Mouse (Mus musculus): Measurements from ENCODE around the gene Plekhg4.

The Plekhg4 gene

DNA sequence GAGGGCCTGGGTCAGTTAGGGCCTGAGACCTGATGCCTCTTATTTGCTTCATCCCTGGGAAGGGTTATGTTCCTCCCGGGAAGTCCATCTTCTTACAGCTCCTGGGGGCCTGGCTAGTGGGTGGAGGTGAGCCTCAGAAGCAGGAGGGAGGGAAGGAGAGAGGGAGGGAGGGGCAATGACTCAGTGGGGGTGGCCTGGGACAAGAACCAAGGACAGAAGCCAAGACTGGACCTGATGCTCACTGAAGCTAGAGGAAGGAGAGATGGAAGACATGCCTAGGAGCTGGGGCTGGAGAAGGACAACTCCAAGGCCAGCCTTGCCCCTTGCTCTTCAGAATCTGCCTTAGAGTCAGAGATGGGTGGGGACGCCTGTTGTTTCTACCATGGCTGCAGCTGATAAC is at the start of gene Plekhg4:
Plekhg4 (plus strand) TSS at position 243 of the 400 bp plus-strand sequence.
- DNase-seq (ENCODE audit: low read depth, low spot score), result no peak

DNA sequence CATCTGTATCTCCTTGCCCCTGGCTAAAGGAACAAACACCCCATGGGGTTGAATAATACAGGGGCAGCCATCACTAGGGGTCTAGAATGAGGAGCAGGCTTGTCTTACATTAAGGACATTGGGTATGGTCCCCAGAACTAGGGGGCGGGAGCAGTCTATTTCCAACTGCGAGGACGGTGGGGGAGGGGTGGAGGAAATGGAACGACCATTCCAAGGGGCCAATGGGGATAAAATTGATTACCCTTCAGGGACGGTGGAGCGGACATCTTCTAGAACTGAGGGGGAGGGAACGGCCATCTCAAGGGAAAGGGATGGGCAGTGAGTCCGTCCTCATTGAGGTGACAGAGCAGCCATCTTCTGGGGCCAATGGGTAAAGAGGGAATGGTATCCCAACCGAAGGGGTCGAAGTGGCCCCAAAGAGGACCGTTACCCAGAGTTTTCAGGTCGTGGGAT is 47.4 kb upstream of the Plekhg4 start:
- DNase-seq (ENCODE audit: low read depth, low spot score), result no peak

DNA sequence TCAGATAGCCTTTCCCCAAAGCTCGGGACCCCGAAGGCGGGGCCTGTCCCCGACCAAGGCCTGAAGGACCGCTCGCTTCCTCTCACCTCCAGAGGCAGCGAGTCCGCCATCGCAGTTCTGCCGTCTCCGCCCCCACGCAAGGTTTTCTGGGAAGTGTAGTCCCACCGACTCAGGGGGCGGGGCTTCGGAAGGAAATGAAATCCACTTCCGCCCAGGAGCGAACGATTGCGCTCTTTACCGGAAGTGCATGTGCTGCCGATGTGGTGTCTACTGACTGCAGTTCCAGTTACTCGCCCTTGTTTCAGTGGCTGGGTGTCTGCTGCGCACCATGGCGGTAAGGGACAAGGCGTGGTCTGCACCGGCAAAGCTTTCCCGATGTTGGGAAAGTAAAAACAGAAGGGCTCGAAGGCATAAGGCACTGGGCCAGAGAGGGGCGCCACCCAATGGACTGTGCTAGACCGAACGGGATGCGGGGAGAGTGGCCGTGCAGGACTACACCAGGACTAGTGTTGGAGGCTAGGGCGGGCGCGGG is 46.9 kb upstream of the Plekhg4 start, which contains the start of the genes Lrrc29 and Tmem208:
Lrrc29 (minus strand) TSS at position 138 of the 532 bp plus-strand sequence.
Tmem208 (plus strand) TSS at position 214 of the 532 bp plus-strand sequence.
- DNase-seq (ENCODE audit: low read depth, low spot score), result peak; percentile 99

DNA sequence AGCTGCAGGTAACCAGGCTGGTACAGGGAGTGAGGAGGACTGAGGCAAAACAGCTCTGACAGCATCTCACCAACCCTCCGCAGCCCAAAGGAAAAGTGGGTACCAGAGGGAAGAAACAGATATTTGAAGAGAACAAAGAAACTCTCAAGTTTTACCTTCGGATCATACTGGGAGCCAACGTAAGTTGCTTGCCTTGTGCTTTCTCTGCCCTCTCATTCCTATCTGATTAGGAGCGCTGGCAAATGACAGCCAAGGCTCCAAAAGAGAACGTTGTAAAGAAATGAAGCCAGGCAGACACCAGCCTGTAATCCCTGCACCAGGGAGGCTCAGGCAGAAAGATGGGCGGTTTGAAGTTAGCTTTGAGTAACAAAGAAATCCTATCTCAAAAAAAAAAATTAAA is 46.1 kb upstream of the Plekhg4 start:
- no peak for DNase-seq (ENCODE audit: low read depth, low spot score)

DNA sequence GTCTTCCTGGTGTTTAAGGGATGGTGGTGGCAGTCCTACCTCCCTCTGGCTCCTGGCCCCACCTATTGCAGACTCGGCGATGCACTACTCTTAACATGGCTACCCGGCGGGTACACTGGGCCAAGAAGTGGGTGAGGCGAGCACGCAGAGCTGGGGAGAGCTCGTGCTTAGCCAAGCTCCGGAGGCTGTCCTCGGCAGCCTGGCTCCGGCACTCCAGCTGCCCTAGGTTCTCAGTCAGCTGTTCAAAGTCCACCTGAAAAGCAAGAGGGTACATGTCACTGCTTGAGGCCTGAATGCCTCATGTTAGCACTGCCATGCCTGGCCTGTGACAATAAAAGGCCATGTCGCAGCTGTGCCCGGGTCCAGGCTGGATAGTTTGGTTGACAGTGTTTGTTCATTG is 42.7 kb upstream of the Plekhg4 start:
- no peak for DNase-seq (ENCODE audit: low read depth, low spot score)

DNA sequence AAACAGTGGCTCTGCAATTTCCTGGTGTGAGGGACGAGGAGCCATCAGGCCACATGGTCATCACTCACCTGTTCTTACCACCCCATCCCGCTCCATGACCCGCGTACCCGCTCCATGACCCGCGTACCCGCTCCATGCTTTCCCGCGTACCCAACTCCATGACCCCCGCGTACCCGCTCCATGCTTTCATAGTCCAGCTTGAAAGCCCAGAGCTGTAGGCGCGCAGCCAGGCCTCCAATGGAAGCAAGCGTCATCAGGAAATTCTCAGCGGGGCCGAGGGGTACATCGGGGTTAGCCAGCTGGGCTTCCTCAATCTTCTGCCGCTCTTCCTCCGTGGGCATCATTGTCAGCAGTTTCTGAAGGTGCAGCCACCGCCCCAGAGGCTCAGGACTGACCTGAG is 41.6 kb upstream of the Plekhg4 start:
- no peak for DNase-seq (ENCODE audit: low read depth, low spot score)

DNA sequence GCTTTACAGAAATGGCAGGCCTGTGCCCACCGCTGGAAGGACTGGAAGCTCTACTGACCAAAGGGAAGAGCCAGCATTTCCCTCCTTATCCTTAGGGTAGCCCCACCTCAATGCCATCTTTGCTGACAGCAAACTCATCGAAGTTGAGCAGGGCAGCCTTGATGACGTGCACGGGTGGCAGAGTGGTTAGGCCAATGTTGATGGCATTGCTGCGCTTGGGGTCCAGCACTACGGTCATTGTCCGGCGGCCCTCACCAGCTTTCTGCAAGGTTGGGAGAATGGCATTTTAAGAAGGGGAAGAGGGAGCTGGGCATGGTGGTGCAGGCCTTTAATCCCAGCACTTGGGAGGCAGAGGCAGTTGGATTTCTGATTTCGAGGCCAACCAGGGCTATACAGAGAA is 41.1 kb upstream of the Plekhg4 start:
- DNase-seq (ENCODE audit: low read depth, low spot score), result no peak

DNA sequence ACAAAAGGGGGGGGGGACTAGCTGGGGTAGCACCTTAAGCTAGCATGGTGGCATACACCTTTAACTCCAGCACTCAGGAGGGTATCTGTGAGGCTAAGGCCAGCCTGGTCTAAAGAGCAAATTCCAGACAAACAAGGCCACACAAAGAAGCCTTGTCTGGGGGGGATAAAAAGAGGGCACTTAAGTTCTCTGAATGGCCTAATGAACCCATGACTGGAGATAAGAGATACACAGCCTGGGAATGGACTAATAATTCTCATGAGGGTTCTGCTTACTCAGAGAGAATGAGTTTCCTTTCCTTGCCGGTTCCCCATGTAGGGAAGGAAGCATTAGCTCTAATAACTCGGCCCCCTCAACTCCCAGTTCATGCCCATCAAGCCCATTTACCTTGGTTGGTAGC is 40.6 kb upstream of the Plekhg4 start:
- DNase-seq (ENCODE audit: low read depth, low spot score), result no peak

DNA sequence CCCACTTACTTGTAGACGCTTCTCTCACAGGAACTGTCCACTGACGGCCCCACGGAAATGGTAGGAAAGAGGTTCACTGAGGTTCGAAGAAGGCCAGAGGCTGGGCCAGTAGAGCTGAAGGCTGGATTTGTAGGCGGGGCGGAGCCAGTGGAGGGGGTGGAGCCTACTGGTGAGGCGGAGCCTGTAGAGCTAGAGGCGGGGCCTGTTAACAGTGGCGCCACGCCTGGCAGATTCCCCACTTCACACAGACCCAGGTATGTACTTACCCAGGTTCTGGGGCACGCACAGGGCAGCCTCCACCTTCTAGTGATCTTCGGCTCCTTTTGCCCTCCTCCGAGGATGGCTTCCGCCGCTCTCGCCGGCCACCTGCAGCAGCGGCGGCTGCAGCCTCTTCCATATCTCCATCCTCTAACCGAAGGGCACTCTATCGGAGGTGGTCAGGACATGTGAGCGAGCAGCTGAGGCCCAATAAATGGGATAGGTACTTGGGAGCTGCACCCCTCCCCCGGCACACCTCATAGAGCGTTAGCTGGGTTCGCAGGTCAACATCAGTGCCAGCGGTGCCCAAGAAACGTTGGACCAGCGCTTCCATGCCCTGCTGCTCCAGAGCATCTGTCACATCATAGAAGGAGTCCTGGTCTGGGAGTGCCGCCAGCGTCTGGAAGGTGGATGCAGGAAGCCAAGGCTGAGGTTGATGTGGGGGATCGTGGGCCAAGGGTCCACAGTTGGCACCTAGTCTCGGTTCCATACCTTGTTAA is 36.5 kb upstream of the Plekhg4 start:
- DNase-seq (ENCODE audit: low read depth, low spot score), result peak; percentile 89

DNA sequence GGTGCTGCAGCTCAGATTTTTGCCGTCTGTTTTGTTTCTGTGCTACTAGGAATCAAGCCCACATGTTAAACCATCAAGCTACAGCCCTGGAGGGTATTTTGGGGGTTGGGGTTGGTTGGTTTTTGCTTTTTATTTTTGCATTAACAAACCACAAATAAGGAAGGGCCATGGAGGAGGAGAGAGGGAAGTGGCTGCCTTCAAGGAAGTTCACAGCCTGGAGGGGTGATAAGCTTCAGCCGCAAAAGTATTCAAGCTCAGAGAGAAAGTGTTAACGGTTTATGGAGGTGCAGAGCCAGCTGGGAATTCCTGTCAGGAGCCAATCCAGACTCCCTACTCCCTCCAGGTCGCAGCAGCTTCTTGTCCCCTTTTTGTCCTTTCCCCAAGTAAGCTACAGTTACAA is 34.1 kb upstream of the Plekhg4 start:
- no peak for DNase-seq (ENCODE audit: low read depth, low spot score)

DNA sequence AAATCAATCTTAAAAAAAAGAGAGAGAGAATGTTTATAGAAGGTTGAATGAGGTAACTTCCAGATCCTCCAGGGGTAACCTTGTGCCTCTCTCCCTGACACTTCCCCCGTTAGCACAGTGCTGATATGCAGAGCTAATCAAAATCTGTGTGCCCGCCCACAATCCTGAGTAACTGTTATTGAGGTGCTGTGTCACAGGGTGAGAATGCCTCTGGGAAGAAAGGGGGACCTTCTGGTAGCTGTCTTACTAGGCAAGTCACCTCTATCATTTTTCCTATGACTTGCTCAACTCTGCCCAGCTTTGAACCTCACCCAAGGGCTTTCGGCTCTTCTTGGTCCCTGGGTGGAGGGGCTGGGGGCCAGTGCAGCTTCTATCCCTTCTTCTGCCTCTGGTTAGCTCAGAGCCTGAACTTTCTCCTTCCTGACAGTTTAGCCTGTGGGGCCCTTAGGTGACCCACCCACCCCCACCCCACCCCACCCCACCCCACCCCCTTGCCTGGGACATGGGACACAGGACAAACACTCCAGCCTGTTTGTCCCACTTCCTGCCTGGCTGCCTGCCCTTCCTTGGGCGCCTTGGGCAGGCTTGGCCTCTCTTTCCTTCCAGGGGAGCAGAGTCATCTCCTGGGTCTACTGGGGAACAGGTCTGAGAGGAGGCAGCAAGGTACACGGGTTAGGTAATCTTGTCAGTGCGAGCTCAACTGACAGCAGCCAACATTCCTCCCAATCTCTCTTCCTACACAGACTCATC is 33.0 kb upstream of the Plekhg4 start:
- no peak for DNase-seq (ENCODE audit: low read depth, low spot score)

DNA sequence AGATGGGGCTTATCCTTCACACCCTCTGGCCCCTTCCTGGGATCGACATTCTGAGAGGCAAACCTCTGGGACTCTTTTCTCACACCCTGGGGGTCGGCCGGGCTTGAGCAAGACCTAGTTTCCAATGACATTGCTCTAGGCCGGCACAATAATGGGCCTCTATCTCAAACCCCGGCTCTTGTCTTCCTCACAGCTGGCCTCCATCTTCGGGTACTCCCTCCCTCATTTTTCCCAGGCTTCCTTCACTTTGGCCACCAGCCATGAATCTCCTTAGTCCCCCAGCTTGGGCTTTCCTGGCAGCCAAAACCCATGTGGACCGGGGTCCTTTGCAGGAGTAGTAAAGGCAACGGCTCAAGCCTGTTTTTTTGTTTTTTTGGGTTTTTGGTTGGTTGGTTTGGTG is 31.7 kb upstream of the Plekhg4 start:
- DNase-seq (ENCODE audit: low read depth, low spot score), result no peak

DNA sequence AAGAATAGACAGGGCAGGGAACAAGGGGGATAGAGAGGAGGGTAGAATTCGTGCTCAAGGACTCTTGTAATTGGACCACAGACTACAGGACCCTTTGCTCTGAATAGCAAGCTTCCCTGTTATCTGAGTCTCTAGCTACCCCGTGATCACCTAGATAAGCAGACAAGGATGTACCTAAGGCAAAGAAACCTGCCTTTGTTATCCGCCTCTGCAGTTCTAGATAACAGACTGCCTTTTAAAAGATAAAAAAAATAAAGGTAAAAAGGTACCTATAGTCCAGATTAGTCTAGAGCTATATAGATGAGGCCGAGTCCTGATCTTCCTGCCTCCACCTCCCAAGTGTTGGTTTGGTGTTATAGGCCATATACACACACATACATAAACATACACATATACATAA is 30.3 kb upstream of the Plekhg4 start:
- DNase-seq (ENCODE audit: low read depth, low spot score), result no peak

DNA sequence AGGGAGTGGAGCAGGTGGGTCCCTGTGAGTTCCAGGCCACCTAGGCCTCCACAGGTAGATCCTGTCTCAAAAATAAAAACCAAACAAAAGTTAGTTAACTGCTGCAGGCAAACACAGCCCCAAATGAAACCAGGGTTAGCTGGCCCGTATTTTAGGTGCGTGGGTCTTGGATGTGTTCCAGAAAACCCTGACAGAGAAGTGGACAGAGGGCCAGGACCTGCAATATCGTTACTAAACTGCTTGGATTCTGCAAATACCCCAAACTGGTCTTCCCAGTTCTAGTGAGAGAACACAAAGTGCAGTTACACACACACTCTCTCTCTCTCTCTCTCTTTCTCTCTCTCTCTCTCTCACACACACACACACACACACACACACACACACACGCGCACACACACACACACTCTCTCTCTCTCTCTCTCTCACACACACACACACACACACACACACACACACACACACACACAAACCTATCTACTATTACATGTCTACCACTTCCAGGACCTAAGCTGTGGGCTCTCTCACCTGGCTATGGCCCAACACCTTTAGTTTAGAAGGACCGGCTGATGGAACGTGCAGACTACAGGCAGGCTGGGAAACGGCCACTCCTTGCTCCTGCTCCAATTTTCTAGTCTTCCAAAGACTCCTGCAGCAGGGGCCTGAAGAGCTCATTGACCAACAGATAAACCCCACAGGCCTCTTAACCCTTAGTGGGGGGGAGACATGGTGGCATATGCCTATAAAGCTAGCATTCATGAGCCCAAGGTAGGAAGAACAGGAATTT is 29.1 kb upstream of the Plekhg4 start:
- no peak for DNase-seq (ENCODE audit: low read depth, low spot score)

DNA sequence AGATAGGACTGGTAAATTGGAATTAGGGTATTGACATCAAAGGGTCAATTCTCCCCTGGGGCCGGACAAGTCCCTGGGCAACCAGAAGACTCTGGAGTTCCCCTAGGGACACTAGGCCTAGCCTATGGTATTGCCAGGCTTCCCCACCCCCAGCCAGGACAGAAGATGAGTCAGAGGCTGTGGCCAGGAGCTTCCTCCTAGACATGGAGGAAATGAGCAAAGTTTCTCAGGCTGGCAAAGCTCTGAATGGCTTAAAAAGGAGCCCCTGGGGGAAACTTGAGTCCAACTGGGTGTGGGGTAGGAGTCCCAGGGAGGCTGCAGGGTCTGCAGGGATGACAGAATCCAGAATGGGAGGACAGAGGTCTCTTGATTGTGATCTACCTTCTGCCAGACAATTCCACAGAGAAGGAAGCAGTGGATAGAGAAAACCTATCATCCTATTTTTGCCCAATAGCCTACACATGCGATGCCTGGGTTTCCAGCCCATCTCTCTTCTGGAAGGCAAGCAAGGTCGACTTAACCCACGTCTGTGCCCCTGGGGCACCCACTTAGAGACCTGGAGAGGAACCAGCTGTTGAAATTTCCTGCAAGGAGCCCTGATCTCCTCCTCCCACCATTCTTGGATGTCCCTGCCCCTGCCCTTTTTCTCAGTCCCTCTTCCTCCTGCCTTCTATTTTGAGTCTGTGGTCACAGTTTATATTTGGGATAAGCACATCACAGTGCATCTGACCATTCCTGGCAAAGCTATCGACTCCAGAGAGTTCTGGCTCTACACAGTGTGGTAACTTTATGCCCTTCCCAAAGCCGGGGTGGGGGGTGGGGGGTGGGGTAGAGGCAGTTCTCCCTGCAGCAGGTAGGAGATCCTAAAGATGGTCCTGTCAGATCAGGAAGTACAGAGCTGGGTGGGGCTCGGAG is 27.8 kb upstream of the Plekhg4 start:
- DNase-seq (ENCODE audit: low read depth, low spot score), result no peak

DNA sequence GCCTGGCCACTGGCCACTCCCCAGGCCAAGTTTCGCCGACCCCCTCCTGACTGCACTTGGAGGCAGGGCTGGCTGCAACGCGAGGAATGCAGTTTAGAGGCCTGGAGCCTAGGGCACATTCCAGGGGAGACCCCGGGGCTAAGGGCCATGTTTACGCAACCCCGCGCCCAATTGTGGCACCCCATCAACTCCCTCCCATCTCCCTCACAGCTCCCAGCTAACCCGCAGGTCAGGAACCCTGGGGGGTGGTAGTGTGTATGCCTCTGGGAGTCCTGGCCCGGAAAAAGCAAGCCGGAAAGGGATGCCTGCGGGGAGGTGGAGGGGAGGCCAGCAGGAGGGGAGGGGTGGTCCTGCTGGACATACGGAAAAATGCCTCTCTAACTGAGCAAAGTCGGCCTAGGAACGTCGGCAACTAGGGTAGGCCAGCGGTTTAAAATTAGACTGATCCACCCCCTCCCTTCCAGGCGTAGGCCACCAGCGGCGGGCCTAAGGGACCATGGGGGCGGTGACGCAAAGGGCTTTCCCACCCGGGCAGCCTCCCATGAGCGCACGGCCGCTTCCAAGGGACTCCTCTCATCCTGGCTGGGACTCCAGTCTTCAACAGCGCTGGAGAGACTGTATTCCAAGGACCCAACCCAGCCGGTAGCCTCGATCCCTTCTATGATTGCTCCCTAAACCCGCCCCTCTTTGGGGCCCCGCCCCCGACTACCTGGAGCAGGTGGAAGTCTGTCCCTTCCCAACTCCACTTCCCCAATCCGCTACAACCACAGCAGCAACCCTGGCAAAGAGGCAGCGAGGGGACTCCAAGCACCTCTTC is 26.3 kb upstream of the Plekhg4 start:
- no peak for DNase-seq (ENCODE audit: low read depth, low spot score)

DNA sequence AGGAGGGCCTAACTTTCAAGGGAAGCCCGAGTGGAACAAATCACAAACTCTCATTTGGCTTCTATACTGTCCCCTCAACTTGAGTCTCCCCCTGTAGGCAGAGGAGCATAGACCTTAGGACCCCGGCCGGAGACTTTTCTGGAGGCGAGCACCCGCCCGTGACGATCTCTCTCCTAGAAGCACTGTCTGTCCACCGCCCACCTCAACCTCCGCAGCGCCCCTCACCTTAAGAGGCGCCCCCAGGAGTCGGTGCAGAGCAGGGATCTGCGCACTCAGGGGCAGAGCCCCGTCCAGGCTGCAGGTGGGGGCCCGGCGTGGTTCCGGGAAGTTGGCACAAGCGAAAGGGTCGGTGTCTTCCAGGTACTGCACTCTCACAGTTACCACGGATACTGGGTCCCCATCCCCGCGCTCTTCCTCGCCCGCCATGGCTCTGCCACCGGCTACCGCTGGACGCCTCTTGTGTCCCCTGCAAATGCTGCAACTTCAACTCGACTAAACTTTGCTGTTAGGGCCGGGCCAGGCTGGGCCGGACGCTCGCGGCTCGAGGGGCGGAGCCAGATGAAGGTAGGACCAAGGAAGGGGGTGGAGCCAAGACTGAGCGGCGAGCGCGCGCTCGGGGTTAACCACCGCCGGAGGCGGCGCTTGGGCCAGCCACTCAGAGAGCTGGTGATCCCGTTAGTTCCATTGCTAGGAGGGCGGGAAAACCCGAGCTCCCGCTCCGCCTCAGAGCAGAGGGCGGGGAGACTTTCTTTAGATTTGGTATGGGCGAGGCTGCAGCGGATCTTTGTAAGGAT is 25.4 kb upstream of the Plekhg4 start, which contains the start of gene Fhod1:
Fhod1 (minus strand) TSS at position 526 of the 794 bp plus-strand sequence.
- DNase-seq (ENCODE audit: low read depth, low spot score), result peak; percentile 97

DNA sequence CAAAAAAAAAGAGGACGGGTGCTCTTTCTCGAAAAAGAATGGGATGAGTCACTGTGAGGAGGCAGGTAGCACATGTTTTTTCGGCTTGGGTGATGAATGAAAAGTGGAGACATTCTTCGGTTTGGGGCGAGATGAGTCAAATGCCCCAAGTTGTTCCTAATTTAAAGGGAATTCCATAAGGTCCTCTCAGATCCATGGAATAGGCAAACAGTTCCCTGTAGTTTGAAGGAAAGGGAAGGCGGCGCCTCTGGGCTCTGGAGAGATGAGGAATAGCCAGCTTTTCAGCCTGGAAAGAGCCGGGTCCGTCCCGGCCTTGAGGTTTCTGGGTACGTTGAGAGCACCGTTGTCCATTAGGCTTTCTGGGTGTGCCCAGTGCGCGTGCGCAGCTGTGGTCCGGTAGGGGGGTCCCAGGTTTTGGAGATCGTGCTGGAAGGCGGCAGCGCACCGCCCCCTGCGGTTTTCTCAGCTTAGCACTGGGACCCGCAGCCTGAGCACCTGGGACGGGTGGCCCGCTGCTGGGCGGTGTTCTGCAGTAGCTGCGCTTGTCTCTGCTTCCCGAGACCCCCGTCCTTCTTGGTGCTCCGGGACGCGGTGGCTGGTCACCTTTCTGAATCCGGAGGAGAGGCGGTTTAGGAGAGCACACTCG is 24.5 kb upstream of the Plekhg4 start, which contains the start of gene Slc9a5:
Slc9a5 (plus strand) TSS at position 394 of the 646 bp plus-strand sequence.
- peak; percentile 83 for DNase-seq (ENCODE audit: low read depth, low spot score)

All from ES-CJ7 (cell line).